In genomic region chr7:110746809-110747208, GRCm38 (mm10) we compare ENCODE assay signal across 15 mouse cellular contexts.
"Had no signal": no experiment of that assay in that cellular context is flagged by ENCODE, and none has a peak within 500 bp of the region (broad histone marks: within the 10 kb centered on the region; RNA-seq: fewer than 3 reads in every experiment).

No protein-coding gene starts in this region.

- ATAC-seq: lung, postnatal 0 days had no signal

- H3K9ac ChIP-seq: liver, embryonic 15.5 days; midbrain, embryonic 15.5 days; stomach, embryonic 15.5 days had no signal

- H3K27ac ChIP-seq: left cerebral cortex, adult 2 months; limb, embryonic 10.5 days; liver, embryonic 15.5 days; midbrain, embryonic 10.5 days; stomach, embryonic 15.5 days had no signal

- H3K27me3 ChIP-seq: liver, embryonic 15.5 days; midbrain, embryonic 15.5 days; stomach, embryonic 15.5 days had no signal

- H3K36me3 ChIP-seq: limb, embryonic 10.5 days; liver, embryonic 15.5 days; midbrain, embryonic 10.5 days; midbrain, embryonic 15.5 days; stomach, embryonic 15.5 days had no signal

- H3K4me2 ChIP-seq: liver, embryonic 11.5 days; liver, embryonic 15.5 days; midbrain, embryonic 15.5 days; stomach, embryonic 15.5 days had no signal

- H3K9me3 ChIP-seq: limb, embryonic 10.5 days; liver, embryonic 15.5 days; midbrain, embryonic 10.5 days; midbrain, embryonic 15.5 days; stomach, embryonic 15.5 days had no signal

- DNase-seq: kidney, adult 8-10 months; kidney, postnatal 25 days; lung, adult 2 months; lung, postnatal 4 days; retina, postnatal 1 day; right cerebral cortex, postnatal 14 days; thymus, postnatal 36 days had no signal

- H3K4me1 ChIP-seq: liver, embryonic 15.5 days; midbrain, embryonic 15.5 days; stomach, embryonic 15.5 days had no signal

- H3K4me3 ChIP-seq: left cerebral cortex, adult 2 months; limb, embryonic 10.5 days; liver, embryonic 15.5 days; midbrain, embryonic 10.5 days; midbrain, embryonic 15.5 days; stomach, embryonic 15.5 days had no signal
